Mouse (Mus musculus): Measurements from ENCODE around the gene Gabrr1.
A peak's percentile ranks its signal among the peaks of the same experiment; 100 is the strongest.

The Gabrr1 gene

DNA sequence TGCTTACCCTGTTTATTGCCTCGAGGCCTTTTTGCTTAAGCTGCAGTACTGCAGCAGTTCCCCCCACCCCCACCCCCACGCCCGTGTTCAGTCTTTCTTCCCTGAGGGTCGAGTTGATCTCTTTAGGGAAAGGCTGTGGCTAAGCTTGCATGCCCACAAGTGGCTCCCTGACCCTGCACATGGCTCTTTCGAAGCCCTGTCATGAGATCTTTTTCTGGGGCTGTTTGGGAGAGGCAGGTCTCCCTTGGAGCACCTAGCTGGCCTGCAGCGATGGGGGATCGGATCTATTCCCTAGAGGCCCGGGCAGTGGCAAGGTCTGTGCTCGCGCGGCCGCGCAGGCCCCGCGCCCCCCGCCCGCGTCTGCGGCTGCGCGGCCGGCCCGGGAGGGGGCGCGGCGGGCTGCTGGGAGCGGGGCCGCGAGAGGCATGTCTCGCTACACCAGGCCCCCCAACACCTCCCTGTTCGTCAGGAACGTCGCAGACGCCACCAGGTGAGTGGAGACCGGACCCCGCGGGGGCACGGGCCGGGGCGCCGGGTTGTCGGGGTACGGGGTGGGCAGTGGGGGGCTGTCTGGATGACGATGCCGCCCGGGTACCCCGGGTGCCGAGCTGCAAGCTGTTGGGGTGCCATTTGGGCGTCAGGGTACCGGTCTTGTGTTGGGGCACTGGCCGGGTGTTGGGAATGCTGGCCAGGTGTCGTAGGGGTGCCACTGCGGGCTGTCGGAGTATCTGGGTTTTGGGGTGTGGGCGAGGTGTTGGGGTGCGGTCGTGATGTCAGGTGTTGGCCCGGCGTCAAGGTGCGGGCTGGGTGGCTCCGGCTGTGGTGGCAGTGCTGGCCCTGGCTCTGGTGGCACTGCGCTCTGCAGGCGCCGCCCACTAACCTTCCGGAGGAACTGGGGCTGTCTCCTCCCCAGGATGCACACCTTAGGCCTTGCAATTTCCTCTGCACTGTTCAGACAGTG is 76.8 kb downstream of the Gabrr1 start, which contains the start of gene Srsf12:
Gene Srsf12 (plus strand): TSS at position 111 of the 961 bp plus-strand sequence.
- DNase-seq (ENCODE audit: low spot score) = peak; percentile 23

All from testis, postnatal 14 days (tissue).